Mouse (Mus musculus) limb, embryonic 14.5 days (tissue): ENCODE data around the gene Dhx9. TPM values are rescaled to one million over a fixed set of nuclear protein-coding genes. Genes with fewer than 3 reads are reported as not detected.

Experiments
- ATAC-seq: fragments of 200-750 bp; cut with Nextera tagmentation; 2 replicates; pipeline ENCODE4 v1.8.0; 2017; ENCODE audit warnings: low read depth, moderate number of reproducible peaks, moderate TSS enrichment; ENCODE audit not compliant: low FRiP score
- DNase-seq: peaks from one replicate; pipeline ENCODE4 v3.0.0-alpha.2; 2015; ENCODE audit warnings: low spot score
- H3K27ac ChIP-seq: fragments of 300-500 bp; sonication (generic); replicated peaks from 2 replicates; pipeline ENCODE4 v1.5.1; 2014; ENCODE audit warnings: low read depth, mild to moderate bottlenecking, low read length, moderate library complexity, mixed read lengths
- H3K27me3 ChIP-seq: fragments of 300-500 bp; sonication (generic); 2 replicates; pipeline ENCODE4 v1.6.1; 2014; ENCODE audit warnings: low read length, mixed read lengths; ENCODE audit not compliant: control insufficient read depth, insufficient read depth
- H3K36me3 ChIP-seq: fragments of 300-500 bp; sonication (generic); 2 replicates; pipeline ENCODE4 v1.6.1; 2014; ENCODE audit warnings: mild to moderate bottlenecking, low read length, moderate library complexity, mixed read lengths; ENCODE audit not compliant: control insufficient read depth, insufficient read depth
- H3K4me1 ChIP-seq: fragments of 300-500 bp; sonication (generic); 2 replicates; pipeline ENCODE4 v1.6.1; 2014; ENCODE audit warnings: antibody characterized with exemption, low read length, mixed read lengths; ENCODE audit not compliant: control insufficient read depth, insufficient read depth
- H3K4me2 ChIP-seq: fragments of 300-500 bp; sonication (generic); replicated peaks from 2 replicates; pipeline ENCODE4 v1.6.1; 2014; ENCODE audit warnings: low read depth, mild to moderate bottlenecking, low read length, moderate library complexity; ENCODE audit not compliant: severe bottlenecking
- H3K4me3 ChIP-seq: fragments of 300-500 bp; sonication (generic); replicated peaks from 2 replicates; pipeline ENCODE4 v1.5.1; 2014; ENCODE audit warnings: low read length
- H3K9ac ChIP-seq: fragments of 300-500 bp; sonication (generic); 2 replicates; pipeline ENCODE4 v1.6.1; 2014; ENCODE audit warnings: mild to moderate bottlenecking, low read depth, low read length, moderate library complexity; ENCODE audit not compliant: severe bottlenecking
- H3K9me3 ChIP-seq: fragments of 300-500 bp; sonication (generic); 2 replicates; pipeline ENCODE4 v1.6.1; 2016; ENCODE audit warnings: low read length; ENCODE audit not compliant: control insufficient read depth
- POLR2A ChIP-seq: fragments of 200-500 bp; IDR thresholded peaks from 2 replicates; pipeline ENCODE4 v1.8.0; 2012; ENCODE audit warnings: inconsistent platforms, mild to moderate bottlenecking, moderate library complexity, borderline replicate concordance; ENCODE audit not compliant: insufficient read depth, insufficient read length; ENCODE audit errors: extremely low read depth
- WGBS: fragments of 180-500 bp; shearing (Covaris S2); extraction: QIAGEN DNeasy Blood & Tissue Kit; methylation state at CpG from one replicate; pipeline ENCODE4 v1.1.7; 2014; 5-methylcytosine and 5-hydroxymethylcytosine counted together
- polyA plus RNA-seq, 2 experiments: library from polyadenylated mRNA; depleted of rRNA in 1 of 2; stranded (reverse) in 1 of 2; unstranded in 1 of 2; fragments of >200 nt; fragmentation: Nextera tagmentation in 1 of 2; extraction: Ambion mirVana in 1 of 2; gene quantifications; 2 replicates each; pipeline versions ENCODE4 v1.2.1 to v1.2.3; 2012 to 2014

The Dhx9 gene
- polyA plus RNA-seq, 2 experiments = 24.2 to 143 TPM

DNA sequence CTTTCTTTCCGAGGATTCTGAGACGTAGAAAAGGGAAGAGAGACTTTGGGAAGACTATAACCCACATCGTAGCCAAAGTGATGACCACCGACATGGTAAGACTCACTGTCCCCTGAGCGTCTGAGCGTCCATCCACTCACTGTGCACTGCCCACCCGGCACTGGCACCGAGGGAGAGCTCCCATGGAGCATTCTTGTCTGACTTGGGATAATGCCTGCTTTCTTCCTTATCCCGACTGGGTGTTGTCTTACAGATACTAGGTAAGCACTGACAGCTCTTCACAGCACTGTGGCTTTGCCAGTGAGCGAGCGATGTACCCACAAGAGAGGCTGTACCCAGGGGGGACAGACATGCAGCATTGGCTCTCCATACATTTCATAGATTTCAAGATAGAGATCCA lies 49.9 kb downstream of the Dhx9 start:
- Histone ChIP-seq H3K4me3 (no peak overlapping the region), H3K9ac (no peak overlapping the region), H3K36me3 (no peaks in the 10 kb centered on the region), H3K9me3 (no peaks in the 10 kb centered on the region), H3K27me3 (no peaks in the 10 kb centered on the region), H3K27ac (no peak overlapping the region), H3K4me2 (no peak overlapping the region), H3K4me1 (no peaks in the 10 kb centered on the region)
- DNase-seq (no peak), ATAC-seq (no peak)
- WGBS = 88% methylated on average over 11 of the region's 11 CpGs
- TF ChIP-seq POLR2A = no peak

- Histone ChIP-seq H3K27ac (no peak overlapping the region), H3K9ac (no peak overlapping the region), H3K4me2 (no peak overlapping the region), H3K36me3 (no peaks in the 10 kb centered on the region), H3K9me3 (no peaks in the 10 kb centered on the region), H3K27me3 (no peaks in the 10 kb centered on the region), H3K4me1 (no peaks in the 10 kb centered on the region), H3K4me3 (no peak overlapping the region)
- WGBS = 79% methylated on average over 5 of the region's 5 CpGs
- no peak for ATAC-seq
- no peak for TF ChIP-seq POLR2A
- no peak for DNase-seq
These were observed 53.4 kb downstream of the Dhx9 start for GRCm38 (mm10) chr1:153433851-153434589.

DNA sequence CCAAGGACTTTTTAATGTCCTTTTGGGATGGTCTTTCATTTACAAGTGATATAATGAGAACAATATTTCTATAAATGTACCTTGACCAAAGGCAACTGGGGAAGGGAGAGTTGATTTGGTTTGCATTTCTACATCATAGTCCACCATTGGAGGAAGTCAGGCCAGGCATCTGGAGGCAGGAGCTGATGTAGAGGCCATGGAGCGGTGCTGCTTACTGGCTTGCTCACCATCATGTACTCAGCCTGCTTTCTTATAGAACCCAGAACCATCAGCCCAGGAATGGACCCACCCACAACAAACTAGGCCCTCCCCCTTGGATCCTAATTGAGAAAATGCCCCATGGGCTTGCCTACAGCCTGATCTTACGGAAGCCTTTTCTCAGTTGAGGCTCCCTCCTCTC lies 55.1 kb downstream of the Dhx9 start:
- DNase-seq = no peak
- no peak for TF ChIP-seq POLR2A
- Histone ChIP-seq H3K4me3 (no peak overlapping the region), H3K27me3 (no peaks in the 10 kb centered on the region), H3K36me3 (no peaks in the 10 kb centered on the region), H3K9me3 (no peaks in the 10 kb centered on the region), H3K9ac (no peak overlapping the region), H3K4me2 (no peak overlapping the region), H3K27ac (no peak overlapping the region), H3K4me1 (no peaks in the 10 kb centered on the region)
- no peak for ATAC-seq
- WGBS = 85% methylated on average over 2 of the region's 2 CpGs

- Histone ChIP-seq H3K36me3 (no peaks in the 10 kb centered on the region), H3K4me2 (no peak overlapping the region), H3K4me3 (no peak overlapping the region), H3K27ac (no peak overlapping the region), H3K27me3 (no peaks in the 10 kb centered on the region), H3K4me1 (no peaks in the 10 kb centered on the region), H3K9ac (no peak overlapping the region), H3K9me3 (no peaks in the 10 kb centered on the region)
- TF ChIP-seq POLR2A = no peak
- DNase-seq (no peak), ATAC-seq (no peak)
- WGBS = 84% methylated on average over 10 of the region's 10 CpGs
These were observed 55.8 kb downstream of the Dhx9 start for GRCm38 (mm10) chr1:153431701-153432100.

GRCm38 (mm10) chr1:153431158-153431557 lies 56.3 kb downstream of the Dhx9 start:
- 71% methylated on average over 7 of the region's 7 CpGs for WGBS
- Histone ChIP-seq H3K4me1 (no peaks in the 10 kb centered on the region), H3K9me3 (no peaks in the 10 kb centered on the region), H3K36me3 (no peaks in the 10 kb centered on the region), H3K4me2 (no peak overlapping the region), H3K9ac (no peak overlapping the region), H3K4me3 (no peak overlapping the region), H3K27ac (no peak overlapping the region), H3K27me3 (0 out of 2 replicates have a peak, but pooled peaks cover under 1% of the 10 kb centered on the region)
- DNase-seq = no peak
- TF ChIP-seq POLR2A = no peak
- no peak for ATAC-seq
